Mouse (Mus musculus): Measurements from ENCODE around the gene Slc15a5.
"Not testable (repeated sequence)": the region's sequence is repeated elsewhere in the genome, so short reads cannot be mapped to it uniquely, and the experiment has no call there.

The Slc15a5 gene

GRCm38 (mm10) chr6:138079816-138080215, at the start of gene Slc15a5:
Gene Slc15a5, minus strand, starts transcription at chr6:138079916.
- no peak for DNase-seq (ENCODE audit: extremely low spot score)

- no peak for DNase-seq (ENCODE audit: extremely low spot score)
Measured at GRCm38 (mm10) chr6:138128392-138129335, 48.9 kb upstream of the Slc15a5 start.

GRCm38 (mm10) chr6:138117496-138117895, 37.8 kb upstream of the Slc15a5 start:
- DNase-seq (ENCODE audit: extremely low spot score): no peak

- no peak for DNase-seq (ENCODE audit: extremely low spot score)
Measured at GRCm38 (mm10) chr6:138104559-138104958, 24.8 kb upstream of the Slc15a5 start.

GRCm38 (mm10) chr6:138102940-138103339, 23.2 kb upstream of the Slc15a5 start:
- no peak for DNase-seq (ENCODE audit: extremely low spot score)

GRCm38 (mm10) chr6:138101843-138102242, 22.1 kb upstream of the Slc15a5 start:
- DNase-seq (ENCODE audit: extremely low spot score): no peak

- no peak for DNase-seq (ENCODE audit: extremely low spot score)
Measured at GRCm38 (mm10) chr6:138099646-138100045, 19.9 kb upstream of the Slc15a5 start.

GRCm38 (mm10) chr6:138095060-138095459, 15.3 kb upstream of the Slc15a5 start:
- DNase-seq (ENCODE audit: extremely low spot score): no peak

GRCm38 (mm10) chr6:138092432-138092831, 12.7 kb upstream of the Slc15a5 start:
- no peak for DNase-seq (ENCODE audit: extremely low spot score)

GRCm38 (mm10) chr6:138089084-138089483, 9.4 kb upstream of the Slc15a5 start:
- DNase-seq (ENCODE audit: extremely low spot score): no peak

GRCm38 (mm10) chr6:138086421-138086820, 6.7 kb upstream of the Slc15a5 start:
- not testable (repeated sequence) for DNase-seq (ENCODE audit: extremely low spot score)

GRCm38 (mm10) chr6:138080778-138081549, 1.2 kb upstream of the Slc15a5 start:
- no peak for DNase-seq (ENCODE audit: extremely low spot score)

- DNase-seq (ENCODE audit: extremely low spot score): no peak
Measured at GRCm38 (mm10) chr6:138077681-138078439, 1.9 kb downstream of the Slc15a5 start.

GRCm38 (mm10) chr6:138075723-138076122, 4.0 kb downstream of the Slc15a5 start:
- DNase-seq (ENCODE audit: extremely low spot score): no peak

- DNase-seq (ENCODE audit: extremely low spot score): no peak
Measured at GRCm38 (mm10) chr6:138073540-138073939, 6.2 kb downstream of the Slc15a5 start.

GRCm38 (mm10) chr6:138072963-138073339, 6.8 kb downstream of the Slc15a5 start:
- no peak for DNase-seq (ENCODE audit: extremely low spot score)

- no peak for DNase-seq (ENCODE audit: extremely low spot score)
Measured at GRCm38 (mm10) chr6:138072110-138072962, 7.4 kb downstream of the Slc15a5 start.

- DNase-seq (ENCODE audit: extremely low spot score): no peak
Measured at GRCm38 (mm10) chr6:138071505-138072107, 8.1 kb downstream of the Slc15a5 start.

GRCm38 (mm10) chr6:138070720-138071504, 8.8 kb downstream of the Slc15a5 start:
- DNase-seq (ENCODE audit: extremely low spot score): no peak

GRCm38 (mm10) chr6:138069921-138070320, 9.8 kb downstream of the Slc15a5 start:
- DNase-seq (ENCODE audit: extremely low spot score): no peak

Measured in embryo, embryonic 9.5 days (tissue).